Mouse (Mus musculus) liver, embryonic 14.5 days (tissue): ENCODE results near the gene Dlg2. TPM values are rescaled to one million over a fixed set of nuclear protein-coding genes. Genes with fewer than 3 reads are reported as not detected.

Experiments
- ATAC-seq: fragments of 200-750 bp; cut with Nextera tagmentation; 2 replicates; pipeline ENCODE4 v1.8.0; 2017; ENCODE audit warnings: moderate number of reproducible peaks, mild to moderate bottlenecking, moderate library complexity; ENCODE audit not compliant: insufficient read depth
- DNase-seq, 3 experiments: peaks; one replicate each; pipeline ENCODE4 v3.0.0-alpha.2; 2012 to 2013; ENCODE audit warnings: low read depth in 3 of 3, low spot score in 3 of 3
- H3K27ac ChIP-seq: fragments of 300-500 bp; sonication (generic); 2 replicates; pipeline ENCODE4 v1.5.1; 2014; ENCODE audit warnings: moderate library complexity, mild to moderate bottlenecking, control low read depth, inconsistent platforms
- H3K27me3 ChIP-seq: fragments of 300-500 bp; sonication (generic); 2 replicates; pipeline ENCODE4 v1.6.1; 2014; ENCODE audit warnings: mild to moderate bottlenecking, low read length, moderate library complexity; ENCODE audit not compliant: control insufficient read depth, insufficient read depth
- H3K36me3 ChIP-seq: fragments of 300-500 bp; sonication (generic); replicated peaks from 2 replicates; pipeline ENCODE4 v1.6.1; 2014; ENCODE audit warnings: low read depth; ENCODE audit not compliant: control insufficient read depth, insufficient read depth
- H3K4me1 ChIP-seq, 2 experiments: fragments of 200-500 bp in 1 of 2; fragments of 300-500 bp in 1 of 2; sonication (generic) in 1 of 2; replicated peaks; 2 replicates each; pipeline ENCODE4 v1.6.1; 2012 to 2014; ENCODE audit warnings: antibody characterized with exemption in 1 of 2, inconsistent platforms in 1 of 2, low read length in 1 of 2; ENCODE audit not compliant: control insufficient read depth in 2 of 2, insufficient read depth in 2 of 2
- H3K4me2 ChIP-seq: fragments of 300-500 bp; sonication (generic); 2 replicates; pipeline ENCODE4 v1.6.1; 2014; ENCODE audit warnings: low read depth, mild to moderate bottlenecking, control low read depth, moderate library complexity
- H3K4me3 ChIP-seq, 2 experiments: fragments of 200-500 bp in 1 of 2; fragments of 300-500 bp in 1 of 2; sonication (generic) in 1 of 2; 2 replicates each; pipeline ENCODE4 v1.5.1; 2012 to 2014; ENCODE audit warnings: low read depth in 2 of 2, low read length in 2 of 2, mild to moderate bottlenecking in 2 of 2, control low read depth in 1 of 2, inconsistent platforms in 1 of 2, moderate library complexity in 1 of 2; ENCODE audit not compliant: insufficient read depth in 1 of 2
- H3K9ac ChIP-seq: fragments of 300-500 bp; sonication (generic); replicated peaks from 2 replicates; pipeline ENCODE4 v1.6.1; 2014; ENCODE audit warnings: mild to moderate bottlenecking, control low read depth, moderate library complexity
- H3K9me3 ChIP-seq: fragments of 300-500 bp; sonication (generic); 2 replicates; pipeline ENCODE4 v1.6.1; 2016; ENCODE audit warnings: low read length, mixed read lengths; ENCODE audit not compliant: control insufficient read depth
- CTCF ChIP-seq: IDR thresholded peaks from 2 replicates; pipeline ENCODE4 v1.5.1; 2016; ENCODE audit warnings: antibody characterized with exemption, low read depth, control low read depth
- EP300 ChIP-seq: IDR thresholded peaks from 2 replicates; pipeline ENCODE4 v1.6.1; 2016; ENCODE audit warnings: antibody characterized with exemption, low read depth
- WGBS: fragments of 180-500 bp; shearing (Covaris S2); extraction: QIAGEN DNeasy Blood & Tissue Kit; methylation state at CpG from one replicate; pipeline ENCODE4 v1.1.7; 2014; ENCODE audit not compliant: insufficient replicate concordance; 5-methylcytosine and 5-hydroxymethylcytosine counted together
- polyA plus RNA-seq, 2 experiments: library from polyadenylated mRNA; depleted of rRNA in 1 of 2; stranded (reverse) in 1 of 2; unstranded in 1 of 2; fragments of >200 nt; fragmentation: Nextera tagmentation in 1 of 2; extraction: Ambion mirVana in 1 of 2; gene quantifications; 2 replicates each; pipeline versions ENCODE4 v1.2.1 to v1.2.3; 2012 to 2014

The Dlg2 gene
- polyA plus RNA-seq, 2 experiments: 0.33 to 0.44 TPM

- no peak overlapping the region for H3K9ac ChIP-seq
- H3K4me3 ChIP-seq: no peak overlapping the region
- H3K27me3 ChIP-seq: no peaks in the 10 kb centered on the region
- WGBS: 58% methylated on average over 10 of the region's 10 CpGs
- TF ChIP-seq CTCF: no peak
- TF ChIP-seq EP300: no peak
- DNase-seq: no peak
- ATAC-seq: no peak
- no peak overlapping the region for H3K4me2 ChIP-seq
- H3K27ac ChIP-seq: no peak overlapping the region
- no peaks in the 10 kb centered on the region for H3K36me3 ChIP-seq
- no peaks in the 10 kb centered on the region for H3K4me1 ChIP-seq
- H3K9me3 ChIP-seq: no peaks in the 10 kb centered on the region
These were observed 1409.9 kb downstream of the Dlg2 start for GRCm38 (mm10) chr7:91886336-91886735.

DNA sequence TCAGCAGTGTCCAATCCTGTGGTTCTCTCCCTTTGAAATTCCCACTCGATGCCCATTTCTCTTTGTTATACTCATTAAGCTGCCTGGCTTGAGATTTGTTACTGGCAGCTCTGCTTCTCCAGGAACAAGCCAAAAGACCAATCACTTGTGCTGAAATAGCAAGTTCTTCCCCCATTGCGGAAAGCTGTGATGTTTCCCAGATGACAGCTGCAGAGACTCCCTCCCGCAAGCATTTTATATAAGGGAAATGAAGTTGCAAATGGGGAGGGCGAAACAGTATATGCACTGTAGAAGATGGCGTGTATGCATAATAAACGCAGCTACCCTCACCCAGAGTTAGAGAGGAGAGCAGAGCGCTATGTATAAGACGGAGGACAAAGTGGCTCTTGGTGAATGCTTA lies 1417.5 kb downstream of the Dlg2 start:
- Histone ChIP-seq H3K36me3 (no peaks in the 10 kb centered on the region), H3K4me3 (no peak overlapping the region), H3K4me1 (no peaks in the 10 kb centered on the region), H3K27ac (no peak overlapping the region), H3K9me3 (no peaks in the 10 kb centered on the region), H3K9ac (no peak overlapping the region), H3K27me3 (no peaks in the 10 kb centered on the region), H3K4me2 (no peak overlapping the region)
- WGBS: 71% methylated on average over 8 of the region's 8 CpGs
- DNase-seq (no peak), ATAC-seq (no peak)
- no peak for TF ChIP-seq EP300

- no peak for ATAC-seq
- TF ChIP-seq EP300 (no peak), CTCF (no peak)
- WGBS: 34% methylated on average over 2 of the region's 2 CpGs
- no peaks in the 10 kb centered on the region for H3K4me1 ChIP-seq
- no peak overlapping the region for H3K9ac ChIP-seq
- H3K4me3 ChIP-seq: no peak overlapping the region
- H3K4me2 ChIP-seq: no peak overlapping the region
- no peaks in the 10 kb centered on the region for H3K36me3 ChIP-seq
- no peak overlapping the region for H3K27ac ChIP-seq
- H3K27me3 ChIP-seq: no peaks in the 10 kb centered on the region
- DNase-seq: no peak
- H3K9me3 ChIP-seq: no peaks in the 10 kb centered on the region
These were observed 1420.5 kb downstream of the Dlg2 start for GRCm38 (mm10) chr7:91896935-91897334.

DNA sequence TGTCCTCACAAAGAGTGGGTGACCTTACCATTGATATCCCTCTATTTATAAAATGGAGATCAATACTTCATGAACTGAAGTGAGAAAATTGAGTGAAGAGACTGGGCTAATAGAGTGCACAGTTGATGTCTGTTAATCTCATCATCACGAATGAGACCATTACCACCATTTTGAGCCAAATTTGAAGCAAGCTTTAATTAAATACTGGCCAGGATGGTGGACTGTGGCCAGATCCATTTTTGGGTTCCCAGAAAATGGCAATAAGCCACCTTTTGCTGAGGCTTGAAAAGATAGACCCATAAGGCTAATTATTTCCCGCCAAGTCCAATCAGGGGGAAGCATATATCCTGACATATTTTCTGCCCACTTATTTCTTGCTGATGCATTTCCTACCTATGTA lies 1421.0 kb downstream of the Dlg2 start:
- TF ChIP-seq CTCF: no peak
- TF ChIP-seq EP300: no peak
- H3K4me3 ChIP-seq: no peak overlapping the region
- no peak overlapping the region for H3K4me2 ChIP-seq
- H3K4me1 ChIP-seq: no peaks in the 10 kb centered on the region
- H3K9ac ChIP-seq: no peak overlapping the region
- no peak for DNase-seq
- H3K27me3 ChIP-seq: no peaks in the 10 kb centered on the region
- no peaks in the 10 kb centered on the region for H3K36me3 ChIP-seq
- H3K27ac ChIP-seq: no peak overlapping the region
- no peaks in the 10 kb centered on the region for H3K9me3 ChIP-seq
- 65% methylated on average over 2 of the region's 2 CpGs for WGBS
- no peak for ATAC-seq

DNA sequence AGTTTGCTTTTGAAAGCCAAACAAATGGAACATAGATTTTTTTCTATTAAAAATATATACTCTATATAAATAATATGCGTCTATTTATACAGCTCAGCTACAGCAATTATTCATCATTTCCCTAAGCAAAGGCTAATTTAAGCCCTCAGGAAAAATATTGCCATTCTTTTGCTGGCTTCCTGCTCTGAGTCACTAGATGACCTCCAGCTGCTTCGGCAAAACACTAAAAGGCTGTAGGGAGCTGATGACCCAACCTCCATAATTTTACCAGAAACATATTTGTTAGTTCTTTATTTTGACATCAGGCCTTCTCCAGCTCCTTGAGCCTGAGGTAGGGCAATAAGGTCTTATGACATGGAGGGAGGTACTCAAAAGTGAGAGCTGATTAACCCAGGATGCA lies 1426.0 kb downstream of the Dlg2 start:
- DNase-seq: no peak

More for the DNA sequence above, 1426.0 kb downstream of the Dlg2 start:
- Histone ChIP-seq H3K9me3 (no peaks in the 10 kb centered on the region), H3K27me3 (no peaks in the 10 kb centered on the region), H3K4me3 (no peak overlapping the region), H3K4me2 (no peak overlapping the region), H3K4me1 (no peaks in the 10 kb centered on the region), H3K27ac (no peak overlapping the region), H3K9ac (no peak overlapping the region), H3K36me3 (no peaks in the 10 kb centered on the region)
- WGBS: 64% methylated on average over 2 of the region's 2 CpGs
- TF ChIP-seq CTCF (no peak), EP300 (no peak)
- ATAC-seq: no peak
